Mouse (Mus musculus) activated CD4-positive, CD25-positive, alpha-beta regulatory T cell, adult 4 months (primary cell): ENCODE data around the gene Olfr1443. TPM values are rescaled to one million over a fixed set of nuclear protein-coding genes. Genes with fewer than 3 reads are reported as not detected.
"Not testable (repeated sequence)": the region's sequence is repeated elsewhere in the genome, so short reads cannot be mapped to it uniquely, and the experiment has no call there.

ENCODE experiments used
- ATAC-seq: one replicate; pipeline ENCODE4 v1.8.0; 2017
- polyA plus RNA-seq, 2 experiments: library from polyadenylated mRNA; unstranded; fragments of 100-300 nt; shearing (Covaris generic); gene quantifications; one replicate each; pipeline ENCODE4 v1.2.1; 2017

Gene Olfr1443
- not detected for polyA plus RNA-seq

- no peak for ATAC-seq
These were observed at the start of gene Olfr1443 for GRCm38 (mm10) chr19:12677812-12678211. Olfr1443 (plus strand) TSS chr19:12678112.

GRCm38 (mm10) chr19:12633176-12633575, 44.7 kb upstream of the Olfr1443 start, which contains the start of gene Glyat:
Glyat (plus strand) TSS chr19:12633308.
- ATAC-seq, result no peak

GRCm38 (mm10) chr19:12634259-12634658, 43.7 kb upstream of the Olfr1443 start:
- no peak for ATAC-seq

- ATAC-seq, result no peak
These were observed 42.9 kb upstream of the Olfr1443 start for GRCm38 (mm10) chr19:12634963-12635362.

- no peak for ATAC-seq
These were observed 41.0 kb upstream of the Olfr1443 start for GRCm38 (mm10) chr19:12636863-12637262.

- no peak for ATAC-seq
These were observed 39.9 kb upstream of the Olfr1443 start for GRCm38 (mm10) chr19:12638049-12638448.

GRCm38 (mm10) chr19:12649511-12649910, 28.4 kb upstream of the Olfr1443 start:
- no peak for ATAC-seq

- no peak for ATAC-seq
These were observed 11.8 kb upstream of the Olfr1443 start for GRCm38 (mm10) chr19:12666156-12666555.

GRCm38 (mm10) chr19:12668601-12669000, 9.3 kb upstream of the Olfr1443 start:
- ATAC-seq, result not testable (repeated sequence)

- no peak for ATAC-seq
These were observed 7.8 kb upstream of the Olfr1443 start, which contains the start of gene Olfr1442 for GRCm38 (mm10) chr19:12670139-12670538. Olfr1442 (plus strand) TSS chr19:12670439.

- ATAC-seq, result no peak
These were observed 6.9 kb upstream of the Olfr1443 start for GRCm38 (mm10) chr19:12671051-12671450.

- ATAC-seq, result no peak
These were observed 6.7 kb downstream of the Olfr1443 start for GRCm38 (mm10) chr19:12684638-12685037.

- ATAC-seq, result no peak
These were observed 7.3 kb downstream of the Olfr1443 start for GRCm38 (mm10) chr19:12685231-12685630.

- no peak for ATAC-seq
These were observed 17.7 kb downstream of the Olfr1443 start, which contains the start of gene Keg1 for GRCm38 (mm10) chr19:12695590-12695989. Keg1 (plus strand) TSS chr19:12695786.

GRCm38 (mm10) chr19:12696221-12696620, 18.3 kb downstream of the Olfr1443 start:
- ATAC-seq, result no peak

GRCm38 (mm10) chr19:12708458-12708857, 30.5 kb downstream of the Olfr1443 start:
- ATAC-seq, result no peak

- ATAC-seq, result no peak
These were observed 31.1 kb downstream of the Olfr1443 start for GRCm38 (mm10) chr19:12708986-12709385.

- ATAC-seq, result no peak
These were observed 41.3 kb downstream of the Olfr1443 start for GRCm38 (mm10) chr19:12719189-12719588.

- ATAC-seq, result no peak
These were observed 42.6 kb downstream of the Olfr1443 start for GRCm38 (mm10) chr19:12720463-12720862.

- not testable (repeated sequence) for ATAC-seq
These were observed 43.0 kb downstream of the Olfr1443 start for GRCm38 (mm10) chr19:12720919-12721318.

- not testable (repeated sequence) for ATAC-seq
These were observed 43.7 kb downstream of the Olfr1443 start for GRCm38 (mm10) chr19:12721596-12721995.

- ATAC-seq, result no peak
These were observed 44.4 kb downstream of the Olfr1443 start for GRCm38 (mm10) chr19:12722308-12722707.

- ATAC-seq, result no peak
These were observed 47.9 kb downstream of the Olfr1443 start for GRCm38 (mm10) chr19:12725851-12726250.

- ATAC-seq, result no peak
These were observed 53.1 kb downstream of the Olfr1443 start for GRCm38 (mm10) chr19:12731036-12731435.

- no peak for ATAC-seq
These were observed 54.0 kb downstream of the Olfr1443 start for GRCm38 (mm10) chr19:12731950-12732349.
